Mouse (Mus musculus) ovary, postnatal 14 days (tissue): ENCODE measurements around the gene Chrna3.

ENCODE experiments used
- DNase-seq: peaks from one replicate; pipeline ENCODE4 v3.0.0; 2022; ENCODE audit warnings: low spot score

The Chrna3 gene

GRCm38 (mm10) chr9:54995645-54996044 is 30.7 kb downstream of the Chrna3 start:
- DNase-seq, result no peak

GRCm38 (mm10) chr9:54994381-54994780 is 32.0 kb downstream of the Chrna3 start:
- no peak for DNase-seq

- DNase-seq, result no peak
Measured at GRCm38 (mm10) chr9:54990362-54990761, 36.0 kb downstream of the Chrna3 start.

GRCm38 (mm10) chr9:54982401-54982800 is 44.0 kb downstream of the Chrna3 start:
- DNase-seq, result no peak

DNA sequence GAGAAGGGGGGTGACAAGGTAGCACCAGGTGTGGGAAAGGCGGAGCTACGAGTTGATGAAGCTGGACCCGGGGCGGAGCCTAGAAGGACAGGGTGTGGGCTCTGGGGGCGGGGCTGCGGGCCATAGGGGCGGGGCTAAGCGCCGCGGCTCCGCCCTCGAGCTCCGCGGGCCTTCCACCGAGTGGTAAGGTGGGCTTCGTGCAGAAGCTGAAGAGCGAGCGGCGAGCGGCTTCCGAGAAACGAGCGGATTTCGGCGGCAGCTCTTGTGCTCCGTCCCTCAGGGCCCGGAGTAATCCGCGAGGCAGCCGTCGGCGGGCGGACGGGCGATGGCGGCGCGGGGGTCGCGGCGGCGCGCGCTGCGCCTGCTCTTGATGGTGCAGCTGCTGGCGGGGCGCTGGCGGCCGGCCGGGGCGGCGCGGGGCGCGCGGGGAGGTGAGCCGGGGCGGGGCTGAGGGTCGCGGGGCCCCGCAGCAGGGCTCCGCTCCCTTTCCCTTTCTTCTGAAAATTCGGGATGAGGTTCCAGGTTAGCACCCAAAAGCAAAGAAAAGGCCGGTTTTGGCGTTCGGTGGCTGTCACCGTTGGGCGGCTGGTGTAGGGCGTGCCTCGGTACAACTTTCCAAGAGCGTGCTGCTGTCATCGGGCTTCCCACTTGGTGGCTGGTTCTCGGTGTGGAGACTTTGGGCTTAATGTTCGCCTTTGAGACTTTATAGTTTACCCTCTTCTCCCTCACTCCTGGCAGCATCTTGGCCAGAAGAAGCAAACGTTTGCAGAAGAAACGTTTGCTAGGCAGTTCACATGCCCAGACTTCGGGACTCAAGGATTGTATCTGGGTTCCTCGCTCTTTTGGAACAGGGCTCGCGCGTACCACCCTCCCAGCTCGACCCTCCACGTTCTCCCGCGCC is 44.8 kb downstream of the Chrna3 start:
- DNase-seq, result no peak

DNA sequence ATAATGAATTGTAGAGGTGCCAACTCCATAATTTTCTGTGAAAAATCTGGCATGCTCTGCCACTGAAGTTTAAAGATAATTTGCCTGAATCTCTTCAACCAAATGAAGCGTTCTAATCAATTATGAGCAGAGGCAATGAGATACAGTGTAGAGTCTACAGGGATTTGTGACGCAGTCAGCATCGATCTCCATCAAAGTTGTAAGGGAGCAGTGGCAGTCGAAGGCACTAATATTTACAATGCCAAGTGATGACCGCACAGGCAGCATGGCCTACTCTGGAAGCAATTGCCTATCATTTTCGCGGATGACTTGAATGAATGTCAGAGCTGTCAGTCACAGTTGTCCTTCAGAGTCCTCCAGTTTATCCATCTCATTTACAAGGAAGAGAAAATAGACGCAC is 45.7 kb downstream of the Chrna3 start, which contains the start of gene Chrna5:
Gene Chrna5 (plus strand): TSS at position 207 of the 400 bp plus-strand sequence.
- DNase-seq, result no peak

GRCm38 (mm10) chr9:54969972-54970637 is 56.3 kb downstream of the Chrna3 start:
- no peak for DNase-seq

DNA sequence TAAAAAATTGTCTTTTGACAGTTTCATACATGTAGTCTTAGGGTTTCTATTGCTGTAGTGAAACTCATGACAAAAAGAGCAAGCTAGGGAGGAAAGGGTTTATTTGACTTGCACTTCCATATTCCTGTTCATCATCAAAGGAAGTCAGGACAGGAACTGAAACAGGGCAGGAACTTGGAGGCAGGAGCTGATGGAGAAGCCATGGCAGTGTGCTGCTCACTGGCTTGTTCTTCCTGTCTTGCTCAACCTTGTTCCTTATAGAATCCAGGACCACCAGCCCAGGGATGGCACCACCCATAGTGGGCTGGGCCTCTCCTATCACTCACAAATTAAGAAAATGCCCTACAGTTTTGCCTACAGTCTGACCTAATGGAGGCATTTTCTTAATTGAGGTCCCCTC is 62.7 kb downstream of the Chrna3 start:
- DNase-seq, result no peak

GRCm38 (mm10) chr9:54961059-54961458 is 65.3 kb downstream of the Chrna3 start:
- no peak for DNase-seq
